Mouse (Mus musculus): ENCODE measurements around the gene Dusp16. TPM values are rescaled to one million over a fixed set of nuclear protein-coding genes. Genes with fewer than 3 reads are reported as not detected.

The Dusp16 gene
- polyA plus RNA-seq, 1 experiment, result 11.7 TPM

DNA sequence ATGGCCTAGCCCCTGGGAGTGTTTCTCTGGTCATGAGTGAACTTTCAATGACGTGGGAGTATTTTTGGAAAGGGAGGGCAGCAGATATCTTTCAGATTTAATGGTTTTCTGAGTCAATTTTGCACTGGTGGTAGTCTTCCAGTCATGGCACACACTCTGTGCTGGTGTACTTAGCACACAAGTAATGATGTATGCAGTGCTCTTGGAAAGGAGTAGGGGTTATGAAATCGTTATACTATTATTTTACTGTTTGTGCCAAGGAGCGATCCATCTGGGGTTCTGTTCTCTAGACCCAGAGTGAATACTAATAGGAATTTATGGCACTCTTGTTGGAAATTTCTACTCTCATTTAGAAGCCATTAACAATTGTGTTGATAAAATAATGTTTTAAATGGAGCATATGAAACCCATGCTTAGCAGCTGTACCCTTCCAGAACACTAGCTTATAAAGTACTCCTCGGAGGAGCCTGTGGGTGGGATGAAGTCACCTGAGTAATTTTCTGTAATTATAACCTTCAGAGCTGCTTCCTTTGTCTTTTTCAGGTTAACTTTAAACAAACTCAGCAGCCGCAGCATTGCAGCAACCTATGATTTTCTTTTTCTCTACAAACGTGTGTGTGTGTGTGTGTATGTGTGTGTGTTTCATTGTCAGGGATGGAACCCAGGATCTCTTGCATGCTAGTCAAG is 123.1 kb downstream of the Dusp16 start:
- peaks cover 4% of the 10 kb centered on the region; the same call in 1 of the 2 replicates for H3K4me1 ChIP-seq (ENCODE audit: control insufficient read depth, insufficient read depth, low read length)
- no peaks in the 10 kb centered on the region for H3K27me3 ChIP-seq (replicated peaks; ENCODE audit: control insufficient read depth, insufficient read depth, low read length)
- DNase-seq, result no peak
- no peak overlapping the region for H3K27ac ChIP-seq (ENCODE audit: insufficient read depth, low read depth, low read length)
- no peak overlapping the region for H3K4me3 ChIP-seq (ENCODE audit: insufficient read depth, low read depth, low read length)
- WGBS, result 81% methylated on average over 6 of the region's 6 CpGs
- H3K36me3 ChIP-seq (ENCODE audit: control insufficient read depth, insufficient read depth, low read length), result no peaks in the 10 kb centered on the region
- TF ChIP-seq POLR2A (IDR thresholded peaks at IDR 0.05; ENCODE audit: low read depth, low read length) (no peak), CTCF (conservative IDR thresholded peaks at IDR 0.05; ENCODE audit: insufficient read depth, insufficient read length, low read depth, low read length) (no peak)

GRCm38 (mm10) chr6:134668519-134668918 is 123.9 kb downstream of the Dusp16 start:
- H3K36me3 ChIP-seq (ENCODE audit: control insufficient read depth, insufficient read depth, low read length), result no peaks in the 10 kb centered on the region
- H3K4me1 ChIP-seq (ENCODE audit: control insufficient read depth, insufficient read depth, low read length), result peaks cover 4% of the 10 kb centered on the region; the same call in 1 of the 2 replicates
- no peak for TF ChIP-seq CTCF (conservative IDR thresholded peaks at IDR 0.05; ENCODE audit: insufficient read depth, insufficient read length, low read depth, low read length)
- TF ChIP-seq POLR2A (IDR thresholded peaks at IDR 0.05; ENCODE audit: low read depth, low read length), result no peak
- no peak overlapping the region for H3K4me3 ChIP-seq (ENCODE audit: insufficient read depth, low read depth, low read length)
- H3K27me3 ChIP-seq (replicated peaks; ENCODE audit: control insufficient read depth, insufficient read depth, low read length), result no peaks in the 10 kb centered on the region
- DNase-seq, result no peak
- H3K27ac ChIP-seq (ENCODE audit: insufficient read depth, low read depth, low read length), result no peak overlapping the region
- 71% methylated on average over 2 of the region's 2 CpGs for WGBS

DNA sequence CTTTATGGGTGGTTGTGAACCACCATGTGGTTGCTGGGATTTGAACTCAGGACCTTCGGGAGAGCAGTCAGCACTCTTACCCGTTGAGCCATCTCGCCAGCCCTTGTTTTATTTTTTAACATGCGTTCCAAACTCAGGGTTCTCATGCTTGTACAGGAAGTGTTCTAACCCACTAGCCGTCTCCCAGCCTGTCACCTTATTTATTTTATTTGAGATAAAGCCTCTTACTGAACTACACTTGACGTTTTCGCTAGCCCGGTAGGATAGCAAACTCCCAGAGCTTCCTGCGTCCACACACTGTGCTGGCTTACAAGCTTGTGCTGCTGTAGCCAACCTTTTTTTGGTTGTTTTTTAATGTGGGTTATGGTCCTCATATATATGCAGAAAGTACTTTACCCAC is 126.6 kb downstream of the Dusp16 start:
- Histone ChIP-seq H3K4me3 (ENCODE audit: insufficient read depth, low read depth, low read length) (no peak overlapping the region), H3K27me3 (replicated peaks; ENCODE audit: control insufficient read depth, insufficient read depth, low read length) (no peaks in the 10 kb centered on the region), H3K4me1 (ENCODE audit: control insufficient read depth, insufficient read depth, low read length) (peaks cover 6% of the 10 kb centered on the region; the same call in 1 of the 2 replicates), H3K27ac (ENCODE audit: insufficient read depth, low read depth, low read length) (no peak overlapping the region), H3K36me3 (ENCODE audit: control insufficient read depth, insufficient read depth, low read length) (no peaks in the 10 kb centered on the region)
- DNase-seq, result no peak
- TF ChIP-seq CTCF (conservative IDR thresholded peaks at IDR 0.05; ENCODE audit: insufficient read depth, insufficient read length, low read depth, low read length) (no peak), POLR2A (IDR thresholded peaks at IDR 0.05; ENCODE audit: low read depth, low read length) (no peak)
- WGBS, result 87% methylated on average over 9 of the region's 9 CpGs

Other genes with a start within 250 kb of the Dusp16 start
- 39.6 and 46.0 TPM in 2 replicates for gene Lrp6, start 225.7 kb downstream of the Dusp16 start, polyA plus RNA-seq (2012; rRNA removed)
- 8.8 and 9.6 TPM in 2 replicates for gene Mansc1, start 160.1 kb downstream of the Dusp16 start, polyA plus RNA-seq (2012; rRNA removed)
- gene Borcs5, start 153.1 kb downstream of the Dusp16 start, polyA plus RNA-seq (2012; rRNA removed), result 14.5 and 15.1 TPM in 2 replicates
- gene Crebl2, start 37.5 kb upstream of the Dusp16 start, polyA plus RNA-seq (2012; rRNA removed), result 20.4 and 26.1 TPM in 2 replicates
- 6.4 and 7.9 TPM in 2 replicates for gene Gpr19, start 106.0 kb upstream of the Dusp16 start, polyA plus RNA-seq (2012; rRNA removed)
- gene Cdkn1b, start 127.8 kb upstream of the Dusp16 start, polyA plus RNA-seq (2012; rRNA removed), result 15.9 and 17.1 TPM in 2 replicates
- gene Apold1, start 189.1 kb upstream of the Dusp16 start, polyA plus RNA-seq (2012; rRNA removed), result 0.72 and 0.79 TPM in 2 replicates
- gene Ddx47, start 219.0 kb upstream of the Dusp16 start, polyA plus RNA-seq (2012; rRNA removed), result 38.6 and 44.0 TPM in 2 replicates